Mouse (Mus musculus): ENCODE measurements around the gene Ak5. TPM values are rescaled to one million over a fixed set of nuclear protein-coding genes. Genes with fewer than 3 reads are reported as not detected.

Ak5 gene
- polyA plus RNA-seq, 1 experiment from 2014 or later, result 2.0 TPM

- Histone ChIP-seq H3K4me1 (no peaks in the 10 kb centered on the region), H3K27ac (no peak overlapping the region), H3K4me3 (no peak overlapping the region), H3K27me3 (ENCODE audit: low read depth, poor library complexity, severe bottlenecking) (no peaks in the 10 kb centered on the region), H3K36me3 (no peaks in the 10 kb centered on the region), H3K9me3 (replicated peaks) (no peaks in the 10 kb centered on the region)
- WGBS, result 87% methylated on average over 26 of the region's 26 CpGs
- no peak for DNase-seq (ENCODE audit: low spot score)
Observed at GRCm38 (mm10) chr3:152578282-152579228, 89.6 kb downstream of the Ak5 start.

GRCm38 (mm10) chr3:152577763-152578162 lies 90.4 kb downstream of the Ak5 start:
- Histone ChIP-seq H3K4me3 (no peak overlapping the region), H3K9me3 (replicated peaks) (no peaks in the 10 kb centered on the region), H3K36me3 (no peaks in the 10 kb centered on the region), H3K27ac (no peak overlapping the region), H3K27me3 (ENCODE audit: low read depth, poor library complexity, severe bottlenecking) (no peaks in the 10 kb centered on the region), H3K4me1 (no peaks in the 10 kb centered on the region)
- WGBS, result 91% methylated on average over 7 of the region's 7 CpGs
- no peak for DNase-seq (ENCODE audit: low spot score)

- Histone ChIP-seq H3K36me3 (no peaks in the 10 kb centered on the region), H3K27ac (no peak overlapping the region), H3K4me3 (no peak overlapping the region), H3K4me1 (no peaks in the 10 kb centered on the region), H3K27me3 (ENCODE audit: low read depth, poor library complexity, severe bottlenecking) (no peaks in the 10 kb centered on the region), H3K9me3 (replicated peaks) (no peaks in the 10 kb centered on the region)
- 52% methylated on average over 1 of the region's 1 CpGs for WGBS
- no peak for DNase-seq (ENCODE audit: low spot score)
Observed at GRCm38 (mm10) chr3:152577273-152577672, 90.9 kb downstream of the Ak5 start.

- H3K27me3 ChIP-seq (ENCODE audit: low read depth, poor library complexity, severe bottlenecking), result no peaks in the 10 kb centered on the region
- H3K4me1 ChIP-seq, result peaks cover 23% of the 10 kb centered on the region
- no peaks in the 10 kb centered on the region for H3K36me3 ChIP-seq
- no peak overlapping the region for H3K4me3 ChIP-seq
- H3K27ac ChIP-seq, result no peak overlapping the region
- H3K9me3 ChIP-seq (replicated peaks), result no peaks in the 10 kb centered on the region
- 71% methylated on average over 6 of the region's 6 CpGs for whole genome bisulfite sequencing
- DNase-seq (ENCODE audit: low spot score), result no peak
Observed at GRCm38 (mm10) chr3:152569242-152569605, 98.9 kb downstream of the Ak5 start.

GRCm38 (mm10) chr3:152568455-152569241 lies 99.5 kb downstream of the Ak5 start:
- Histone ChIP-seq H3K36me3 (no peaks in the 10 kb centered on the region), H3K9me3 (replicated peaks) (no peaks in the 10 kb centered on the region), H3K4me1 (peaks cover 27% of the 10 kb centered on the region), H3K27me3 (ENCODE audit: low read depth, poor library complexity, severe bottlenecking) (no peaks in the 10 kb centered on the region), H3K27ac (no peak overlapping the region), H3K4me3 (no peak overlapping the region)
- no peak for DNase-seq (ENCODE audit: low spot score)
- WGBS, result 61% methylated on average over 9 of the region's 9 CpGs

- Histone ChIP-seq H3K27ac (no peak overlapping the region), H3K36me3 (no peaks in the 10 kb centered on the region), H3K4me1 (peaks cover 27% of the 10 kb centered on the region), H3K9me3 (replicated peaks) (no peaks in the 10 kb centered on the region), H3K27me3 (ENCODE audit: low read depth, poor library complexity, severe bottlenecking) (no peaks in the 10 kb centered on the region), H3K4me3 (no peak overlapping the region)
- DNase-seq (ENCODE audit: low spot score), result no peak
- 63% methylated on average over 6 of the region's 6 CpGs for whole genome bisulfite sequencing
Observed at GRCm38 (mm10) chr3:152564516-152565113, 103.5 kb downstream of the Ak5 start.

GRCm38 (mm10) chr3:152563833-152564232 lies 104.3 kb downstream of the Ak5 start:
- no peak overlapping the region for H3K27ac ChIP-seq
- DNase-seq (ENCODE audit: low spot score), result no peak

GRCm38 (mm10) chr3:152561708-152562107 lies 106.5 kb downstream of the Ak5 start:
- H3K4me1 ChIP-seq, result peaks cover 12% of the 10 kb centered on the region
- no peak overlapping the region for H3K27ac ChIP-seq
- DNase-seq (ENCODE audit: low spot score), result no peak
- H3K27me3 ChIP-seq (ENCODE audit: low read depth, poor library complexity, severe bottlenecking), result no peaks in the 10 kb centered on the region
- WGBS, result 84% methylated on average over 2 of the region's 2 CpGs
- H3K9me3 ChIP-seq (replicated peaks), result no peaks in the 10 kb centered on the region
- no peaks in the 10 kb centered on the region for H3K36me3 ChIP-seq
- H3K4me3 ChIP-seq, result no peak overlapping the region

More at GRCm38 (mm10) chr3:152563833-152564232, 104.3 kb downstream of the Ak5 start:
- Histone ChIP-seq H3K4me1 (peaks cover 22% of the 10 kb centered on the region), H3K9me3 (replicated peaks) (no peaks in the 10 kb centered on the region), H3K36me3 (no peaks in the 10 kb centered on the region), H3K27me3 (ENCODE audit: low read depth, poor library complexity, severe bottlenecking) (no peaks in the 10 kb centered on the region), H3K4me3 (no peak overlapping the region)

- H3K9me3 ChIP-seq (replicated peaks), result no peaks in the 10 kb centered on the region
- H3K4me1 ChIP-seq, result peaks cover 8% of the 10 kb centered on the region
- H3K27ac ChIP-seq, result no peak overlapping the region
- H3K4me3 ChIP-seq, result no peak overlapping the region
- WGBS, result 79% methylated on average over 4 of the region's 4 CpGs
- H3K27me3 ChIP-seq (ENCODE audit: low read depth, poor library complexity, severe bottlenecking), result no peaks in the 10 kb centered on the region
- H3K36me3 ChIP-seq, result no peaks in the 10 kb centered on the region
- DNase-seq (ENCODE audit: low spot score), result no peak
Observed at GRCm38 (mm10) chr3:152559295-152559694, 108.9 kb downstream of the Ak5 start.

- no peaks in the 10 kb centered on the region for H3K36me3 ChIP-seq
- H3K4me1 ChIP-seq, result peaks cover 3% of the 10 kb centered on the region; the same call in 1 of the 2 replicates
- H3K9me3 ChIP-seq (replicated peaks), result no peaks in the 10 kb centered on the region
- no peak overlapping the region for H3K27ac ChIP-seq
- H3K4me3 ChIP-seq, result no peak overlapping the region
- DNase-seq (ENCODE audit: low spot score), result no peak
- 62% methylated on average over 10 of the region's 10 CpGs for WGBS
- H3K27me3 ChIP-seq (ENCODE audit: low read depth, poor library complexity, severe bottlenecking), result no peaks in the 10 kb centered on the region
Observed at GRCm38 (mm10) chr3:152558106-152558505, 110.1 kb downstream of the Ak5 start.

GRCm38 (mm10) chr3:152557659-152558058 lies 110.5 kb downstream of the Ak5 start:
- H3K4me1 ChIP-seq, result peaks cover 3% of the 10 kb centered on the region; the same call in 1 of the 2 replicates
- no peak overlapping the region for H3K4me3 ChIP-seq
- no peaks in the 10 kb centered on the region for H3K36me3 ChIP-seq
- no peaks in the 10 kb centered on the region for H3K27me3 ChIP-seq (ENCODE audit: low read depth, poor library complexity, severe bottlenecking)
- H3K27ac ChIP-seq, result no peak overlapping the region
- H3K9me3 ChIP-seq (replicated peaks), result no peaks in the 10 kb centered on the region
- DNase-seq (ENCODE audit: low spot score), result no peak
- WGBS, result 38% methylated on average over 12 of the region's 12 CpGs

GRCm38 (mm10) chr3:152556919-152557318 lies 111.2 kb downstream of the Ak5 start:
- no peak for DNase-seq (ENCODE audit: low spot score)
- no peaks in the 10 kb centered on the region for H3K27me3 ChIP-seq (ENCODE audit: low read depth, poor library complexity, severe bottlenecking)

GRCm38 (mm10) chr3:152556435-152556834 lies 111.7 kb downstream of the Ak5 start:
- no peak overlapping the region for H3K4me3 ChIP-seq
- H3K27ac ChIP-seq, result no peak overlapping the region
- H3K9me3 ChIP-seq (replicated peaks), result no peaks in the 10 kb centered on the region
- peaks cover 3% of the 10 kb centered on the region; the same call in 1 of the 2 replicates for H3K4me1 ChIP-seq
- no peaks in the 10 kb centered on the region for H3K27me3 ChIP-seq (ENCODE audit: low read depth, poor library complexity, severe bottlenecking)
- 77% methylated on average over 4 of the region's 4 CpGs for WGBS
- DNase-seq (ENCODE audit: low spot score), result no peak
- no peaks in the 10 kb centered on the region for H3K36me3 ChIP-seq

More at GRCm38 (mm10) chr3:152556919-152557318, 111.2 kb downstream of the Ak5 start:
- no peaks in the 10 kb centered on the region for H3K9me3 ChIP-seq (replicated peaks)
- no peaks in the 10 kb centered on the region for H3K36me3 ChIP-seq
- no peak overlapping the region for H3K27ac ChIP-seq
- WGBS, result 95% methylated on average over 3 of the region's 3 CpGs
- H3K4me1 ChIP-seq, result peaks cover 3% of the 10 kb centered on the region; the same call in 1 of the 2 replicates
- no peak overlapping the region for H3K4me3 ChIP-seq
